Mouse (Mus musculus) megakaryocyte progenitor cell, adult 5-6 weeks (primary cell): ENCODE data around the gene Armcx5. TPM values are rescaled to one million over a fixed set of nuclear protein-coding genes. Genes with fewer than 3 reads are reported as not detected.

Experiments used
- total RNA-seq, 2 experiments: library from RNA; stranded (forward) in 1 of 2; stranded (reverse) in 1 of 2; fragments of 157-497, 149-512 nt in 1 of 2; fragments of 200-1000 nt in 1 of 2; gene quantifications; 2 replicates each; pipeline versions ENCODE4 v1.2.3 to v1.2.4; 2015 to 2017

Armcx5 gene
- total RNA-seq, 2 experiments from 2014 or later: 6.7 to 10.7 TPM

Other genes with a start within 250 kb of the Armcx5 start
- gene AV320801, start 248.1 kb upstream of the Armcx5 start, total RNA-seq (2015): not detected in 2 replicates
- not detected in 2 replicates for gene AV320801, start 248.1 kb upstream of the Armcx5 start, total RNA-seq (2017)
- gene Nxf7, start 144.0 kb upstream of the Armcx5 start, total RNA-seq (2015): 0.66 and 1.0 TPM in 2 replicates
- gene Nxf7, start 144.0 kb upstream of the Armcx5 start, total RNA-seq (2017): 1.0 TPM in 1 of 2 replicates, not detected in the other
- not detected in 2 replicates for gene Prame, start 115.0 kb upstream of the Armcx5 start, total RNA-seq (2015)
- gene Prame, start 115.0 kb upstream of the Armcx5 start, total RNA-seq (2017): not detected in 2 replicates
- gene Tcp11x2, start 48.9 kb upstream of the Armcx5 start, total RNA-seq (2015): not detected in 2 replicates
- gene Tcp11x2, start 48.9 kb upstream of the Armcx5 start, total RNA-seq (2017): not detected in 2 replicates
- not detected in 2 replicates for gene Tmsb15a, start 17.5 kb upstream of the Armcx5 start, total RNA-seq (2015)
- gene Tmsb15a, start 17.5 kb upstream of the Armcx5 start, total RNA-seq (2017): not detected in 2 replicates
- 13.5 and 19.9 TPM in 2 replicates for gene Gprasp1, start within 50 bp of the Armcx5 start, total RNA-seq (2015)
- gene Gprasp1, start within 50 bp of the Armcx5 start, total RNA-seq (2017): 21.0 and 32.2 TPM in 2 replicates
- 23.0 and 26.4 TPM in 2 replicates for gene Bhlhb9, start 54.9 kb downstream of the Armcx5 start, total RNA-seq (2015)
- 27.8 and 30.1 TPM in 2 replicates for gene Bhlhb9, start 54.9 kb downstream of the Armcx5 start, total RNA-seq (2017)
- 0.74 TPM in 1 of 2 replicates, not detected in the other for gene Gprasp2, start 96.3 kb downstream of the Armcx5 start, total RNA-seq (2015)
- gene Gprasp2, start 96.3 kb downstream of the Armcx5 start, total RNA-seq (2017): 0.17 and 0.98 TPM in 2 replicates